Mouse (Mus musculus) heart, adult 2 months (tissue): ENCODE data around the gene Rgp1. TPM values are rescaled to one million over a fixed set of nuclear protein-coding genes. Genes with fewer than 3 reads are reported as not detected.
A peak's percentile ranks its signal among the peaks of the same experiment; 100 is the strongest.

Experiments used
- DNase-seq, 2 experiments: peaks; one replicate each; pipeline ENCODE4 v3.0.0; 2021
- H3K27ac ChIP-seq: fragments of 200-600 bp; 2 replicates; pipeline ENCODE4 v1.8.1; 2022
- H3K27me3 ChIP-seq: fragments of 200-500 bp; 2 replicates; pipeline ENCODE4 v1.6.1; 2012; ENCODE audit warnings: mild to moderate bottlenecking, low read length, inconsistent platforms, mixed read lengths; ENCODE audit not compliant: control insufficient read depth, insufficient read depth
- H3K36me3 ChIP-seq: fragments of 200-500 bp; 2 replicates; pipeline ENCODE4 v1.6.1; 2012; ENCODE audit warnings: low read length, inconsistent platforms; ENCODE audit not compliant: control insufficient read depth, insufficient read depth
- H3K4me1 ChIP-seq: fragments of 200-500 bp; 2 replicates; pipeline ENCODE4 v1.6.1; 2011; ENCODE audit warnings: low read length; ENCODE audit not compliant: control insufficient read depth, insufficient read depth
- H3K4me3 ChIP-seq: fragments of 200-600 bp; 2 replicates; pipeline ENCODE4 v1.8.1; 2022
- H3K79me2 ChIP-seq: fragments of 200-500 bp; replicated peaks from 2 replicates; pipeline ENCODE4 v1.6.1; 2012; ENCODE audit warnings: mild to moderate bottlenecking, inconsistent platforms, low read length, moderate library complexity, mixed read lengths; ENCODE audit not compliant: control insufficient read depth, insufficient read depth
- H3K9ac ChIP-seq: fragments of 200-500 bp; 2 replicates; pipeline ENCODE4 v1.6.1; 2012; ENCODE audit warnings: low read depth, mild to moderate bottlenecking, control low read depth, inconsistent platforms, low read length, mixed read lengths
- CTCF ChIP-seq: fragments of 200-600 bp; IDR thresholded peaks from 2 replicates; pipeline ENCODE4 v1.8.1; 2022; ENCODE audit warnings: antibody characterized with exemption, mild to moderate bottlenecking, moderate library complexity
- EP300 ChIP-seq: fragments of 200-500 bp; IDR thresholded peaks from 2 replicates; pipeline ENCODE4 v1.6.1; 2011; ENCODE audit warnings: low read depth, low read length, control low read depth; ENCODE audit not compliant: insufficient read depth
- POLR2A ChIP-seq: fragments of 200-500 bp; IDR thresholded peaks from 2 replicates; pipeline ENCODE4 v1.6.1; 2011; ENCODE audit warnings: mild to moderate bottlenecking, low read depth, low read length, control low read depth; ENCODE audit not compliant: insufficient read depth
- WGBS: fragments of 180-500 bp; shearing (Covaris S2); methylation state at CpG from one replicate; pipeline ENCODE4 v1.1.7; 2018; 5-methylcytosine and 5-hydroxymethylcytosine counted together
- intact Hi-C: fragments of 180-260 bp; cut with DNase I; formaldehyde crosslinking; loops from one replicate; pipeline ENCODE4 v1.15.1; 2025
- polyA plus RNA-seq: library from polyadenylated mRNA; depleted of rRNA; stranded (reverse); fragments of >200 nt; gene quantifications from 2 replicates; pipeline ENCODE4 v1.2.3, GENCODE M21; 2012
- total RNA-seq, 2 experiments: library from RNA; stranded (reverse); gene quantifications; 2 replicates each; pipeline ENCODE4 v1.2.3; 2021

Rgp1 gene
- total and polyA plus RNA-seq, 3 experiments = 29.4 to 38.1 (median 31.7) TPM

DNA sequence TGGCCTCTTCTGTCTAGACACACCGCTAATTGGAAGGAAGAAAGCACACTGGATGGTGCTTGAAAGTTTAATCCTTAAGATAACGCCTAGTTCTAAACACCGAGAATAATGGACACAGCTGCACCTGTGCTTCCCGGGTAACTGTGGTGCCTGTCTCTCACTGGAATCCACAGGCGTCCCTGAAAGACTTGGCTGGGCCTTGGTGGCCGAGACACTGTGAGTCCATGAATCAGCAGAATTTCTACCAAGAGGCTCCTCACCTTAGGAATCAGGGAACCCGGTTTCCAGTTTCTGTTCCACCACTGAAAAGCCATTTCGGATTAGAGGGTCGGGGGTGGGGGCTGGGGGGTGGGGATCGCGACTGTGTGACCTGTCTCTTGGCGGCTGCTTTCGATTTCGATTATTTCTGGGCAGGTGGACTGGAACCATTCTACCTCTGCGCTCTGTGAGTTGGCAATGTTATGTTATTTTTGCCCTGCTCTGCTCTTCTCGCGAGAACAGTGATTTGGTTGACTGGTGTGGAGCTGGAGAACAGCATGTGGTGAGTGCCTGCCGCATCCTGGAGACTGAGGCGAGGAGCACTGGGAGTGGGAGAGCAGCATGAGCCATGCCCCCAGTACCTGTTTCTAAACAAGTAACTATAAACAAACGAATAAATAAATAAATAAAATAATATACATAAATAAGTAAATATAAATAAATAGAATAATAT, 50.7 kb downstream of the Rgp1 start:
- H3K4me3 ChIP-seq = no peak overlapping the region
- DNase-seq = no peak
- 53% methylated on average over 20 of the region's 20 CpGs for WGBS
- H3K9ac ChIP-seq = no peak overlapping the region
- intact Hi-C loops = no loop called here
- H3K79me2 ChIP-seq = peaks cover 5% of the 10 kb centered on the region; the same call in 1 of the 2 replicates
- no peaks in the 10 kb centered on the region for H3K27me3 ChIP-seq
- TF ChIP-seq CTCF = no peak
- no peak for TF ChIP-seq POLR2A
- TF ChIP-seq EP300 = no peak
- no peak overlapping the region for H3K27ac ChIP-seq
- H3K4me1 ChIP-seq = peaks cover 13% of the 10 kb centered on the region
- peaks cover 3% of the 10 kb centered on the region; the same call in 1 of the 2 replicates for H3K36me3 ChIP-seq

GRCm38 (mm10) chr4:43630030-43630581, 51.6 kb downstream of the Rgp1 start:
- Histone ChIP-seq H3K9ac (no peak overlapping the region), H3K4me1 (peaks cover 13% of the 10 kb centered on the region), H3K79me2 (peaks cover 5% of the 10 kb centered on the region; the same call in 1 of the 2 replicates), H3K27ac (peak overlapping the region; percentile 81), H3K36me3 (peaks cover 3% of the 10 kb centered on the region; the same call in 1 of the 2 replicates), H3K27me3 (no peaks in the 10 kb centered on the region), H3K4me3 (no peak overlapping the region)
- 6% methylated on average over 5 of the region's 5 CpGs for WGBS
- TF ChIP-seq CTCF = peak; percentile 92
- TF ChIP-seq POLR2A = 0 out of 2 replicates have a peak, but pooled peaks have one; percentile 29
- peak; percentile 79 for TF ChIP-seq EP300
- peak; percentile 73 to 82 for DNase-seq
- intact Hi-C loops = loop anchor here (1.0 to 10.0 kb wide), 5 partner anchors 27 to 235 kb away; partner anchors contain the start of genes Fam221b, Hint2 and Tmem8b

DNA sequence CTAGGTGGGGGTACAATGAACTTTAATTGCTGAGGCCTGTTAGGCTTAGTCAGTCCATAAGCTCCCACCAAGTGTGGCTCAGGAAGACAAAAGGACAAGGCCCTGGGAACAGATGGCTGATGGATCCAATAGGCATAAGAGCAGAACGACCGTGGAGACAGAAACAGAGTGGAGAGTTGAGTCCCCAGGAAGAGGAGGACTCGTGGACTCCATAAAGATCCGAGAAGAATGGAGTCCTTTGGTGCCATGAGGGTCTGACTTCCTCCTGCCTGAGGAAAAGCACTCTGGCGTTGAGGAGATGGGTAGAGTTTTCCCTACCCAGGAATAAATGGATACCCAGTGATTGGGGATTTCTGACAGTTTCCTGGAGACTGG, 52.1 kb downstream of the Rgp1 start:
- no peaks in the 10 kb centered on the region for H3K27me3 ChIP-seq
- H3K9ac ChIP-seq = peak overlapping the region; percentile 71
- peak overlapping the region; percentile 81 for H3K27ac ChIP-seq
- peaks cover 5% of the 10 kb centered on the region; the same call in 1 of the 2 replicates for H3K79me2 ChIP-seq
- H3K4me3 ChIP-seq = peak overlapping the region; percentile 39
- DNase-seq = no peak
- no peak for TF ChIP-seq CTCF
- no peak for TF ChIP-seq POLR2A
- TF ChIP-seq EP300 = no peak
- peaks cover 3% of the 10 kb centered on the region; the same call in 1 of the 2 replicates for H3K36me3 ChIP-seq
- 24% methylated on average over 5 of the region's 5 CpGs for WGBS
- H3K4me1 ChIP-seq = peaks cover 13% of the 10 kb centered on the region
- intact Hi-C loops = loop anchor here (1.0 to 10.0 kb wide), 5 partner anchors 26 to 234 kb away; partner anchors contain the start of genes Fam221b, Hint2 and Tmem8b

DNA sequence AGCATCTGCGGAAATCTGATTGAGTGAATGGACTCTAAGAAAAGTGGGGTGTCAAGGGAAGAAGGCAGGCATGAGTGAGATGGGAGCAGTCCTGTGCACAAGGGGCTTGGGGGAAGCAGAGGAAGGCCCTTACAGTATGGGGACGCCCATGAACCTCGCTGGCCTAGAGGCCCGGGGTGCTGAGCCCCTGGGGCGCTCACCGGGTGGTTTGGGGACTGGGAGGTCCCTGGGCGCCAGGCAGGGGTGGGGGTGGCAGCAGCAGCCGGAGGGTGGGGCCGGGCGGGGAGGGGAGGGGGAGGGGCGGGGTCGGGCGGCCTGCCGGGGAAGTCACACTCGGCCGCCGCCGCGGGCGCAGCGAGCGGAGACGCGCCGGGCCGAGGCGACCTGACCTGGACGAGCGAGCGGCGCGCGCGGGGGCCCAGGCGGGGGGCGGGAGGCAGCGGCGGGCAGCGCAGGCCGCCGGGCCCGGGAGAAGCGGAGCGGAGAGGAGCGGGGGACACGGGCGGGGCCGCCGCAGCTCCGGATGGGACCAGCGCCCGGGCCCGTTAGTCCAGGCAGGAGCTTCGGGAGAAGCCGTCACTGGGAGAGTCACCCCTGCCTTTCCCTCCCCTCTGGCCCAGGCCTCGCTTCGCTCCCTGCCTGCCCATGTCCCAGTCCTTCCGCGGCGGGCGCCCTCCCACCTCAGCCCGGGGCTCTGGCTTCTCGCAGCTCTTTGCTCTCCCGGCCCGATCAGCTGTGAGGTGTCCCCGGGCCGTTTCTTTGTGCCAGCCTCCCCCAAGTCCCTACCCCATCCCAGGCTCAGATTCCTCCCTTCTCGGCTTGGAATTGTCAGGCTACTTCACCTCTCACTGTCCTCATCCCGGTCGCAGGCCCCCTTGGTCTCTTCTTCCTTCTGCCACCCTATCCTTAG, 52.8 kb downstream of the Rgp1 start, which contains the start of gene Npr2:
TSS of gene Npr2 (plus strand) at position 890 of the 910 bp plus-strand sequence.
- peak; percentile 77 to 81 for DNase-seq
- Histone ChIP-seq H3K27me3 (no peaks in the 10 kb centered on the region), H3K79me2 (peaks cover 5% of the 10 kb centered on the region; the same call in 1 of the 2 replicates), H3K27ac (peak within 1 kb of the TSS; percentile 95), H3K4me1 (peaks cover 13% of the 10 kb centered on the region), H3K4me3 (peak within 1 kb of the TSS; percentile 80), H3K9ac (peak within 1 kb of the TSS; percentile 95), H3K36me3 (peaks cover 3% of the 10 kb centered on the region; the same call in 1 of the 2 replicates)
- WGBS = 2% methylated on average over 47 of the region's 70 CpGs
- TF ChIP-seq EP300 = no peak
- no peak; the same call in 1 of the 2 replicates for TF ChIP-seq POLR2A
- TF ChIP-seq CTCF = no peak
- intact Hi-C loops = loop anchor here (2.0 to 10.0 kb wide), 4 partner anchors 26 to 234 kb away; partner anchors contain the start of genes Fam221b, Hint2 and Tmem8b
